Mouse (Mus musculus) lung, adult 2 months (tissue): ENCODE results near the gene Cep126. TPM values are rescaled to one million over a fixed set of nuclear protein-coding genes. Genes with fewer than 3 reads are reported as not detected.

Source experiments
- DNase-seq: peaks from one replicate; pipeline ENCODE4 v3.0.0; 2022
- H3K4me1 ChIP-seq: fragments of 200-500 bp; 2 replicates; pipeline ENCODE4 v1.6.1; 2011; ENCODE audit warnings: low read length; ENCODE audit not compliant: control insufficient read depth, insufficient read depth
- H3K4me3 ChIP-seq: fragments of 200-500 bp; replicated peaks from 2 replicates; pipeline ENCODE3; 2011; ENCODE audit warnings: low read depth, mild to moderate bottlenecking, control low read depth, low read length; ENCODE audit errors: extremely low read depth
- CTCF ChIP-seq: fragments of 200-500 bp; IDR thresholded peaks from 2 replicates; pipeline ENCODE4 v1.5.1; 2011; ENCODE audit warnings: mild to moderate bottlenecking, low read length, control low read depth; ENCODE audit not compliant: insufficient read depth
- POLR2A ChIP-seq: fragments of 200-500 bp; IDR thresholded peaks from 2 replicates; pipeline ENCODE4 v1.6.1; 2011; ENCODE audit warnings: low read depth, mild to moderate bottlenecking, control low read depth, low read length, borderline replicate concordance; ENCODE audit errors: extremely low read depth
- WGBS: fragments of 180-500 bp; shearing (Covaris S2); methylation state at CpG from one replicate; pipeline ENCODE4 v1.1.7; 2018; 5-methylcytosine and 5-hydroxymethylcytosine counted together
- polyA plus RNA-seq: library from polyadenylated mRNA; depleted of rRNA; stranded (reverse); fragments of >200 nt; gene quantifications from 2 replicates; pipeline ENCODE4 v1.2.3, GENCODE M21; 2012

The Cep126 gene
- polyA plus RNA-seq, 1 experiment: 3.6 TPM

DNA sequence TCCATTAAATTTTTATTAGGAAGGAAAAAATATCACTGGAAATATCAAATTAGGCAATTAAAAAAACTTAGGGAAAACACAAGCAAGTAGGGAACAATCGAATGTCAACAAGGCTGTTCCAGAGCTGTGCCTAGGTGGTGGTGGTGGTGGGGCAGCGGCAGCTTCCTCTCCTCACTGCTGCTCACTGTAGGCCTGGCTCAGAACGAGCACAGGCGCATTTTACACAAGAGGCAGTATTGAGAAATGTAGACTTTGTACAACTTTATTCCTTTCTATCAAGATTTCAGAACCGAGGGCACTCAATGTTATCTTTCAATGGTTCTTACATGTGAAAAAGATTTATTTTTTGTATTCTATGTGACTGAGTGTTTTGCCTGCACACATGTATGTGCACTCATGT is 55.2 kb downstream of the Cep126 start:
- 76% methylated on average over 5 of the region's 5 CpGs for WGBS

DNA sequence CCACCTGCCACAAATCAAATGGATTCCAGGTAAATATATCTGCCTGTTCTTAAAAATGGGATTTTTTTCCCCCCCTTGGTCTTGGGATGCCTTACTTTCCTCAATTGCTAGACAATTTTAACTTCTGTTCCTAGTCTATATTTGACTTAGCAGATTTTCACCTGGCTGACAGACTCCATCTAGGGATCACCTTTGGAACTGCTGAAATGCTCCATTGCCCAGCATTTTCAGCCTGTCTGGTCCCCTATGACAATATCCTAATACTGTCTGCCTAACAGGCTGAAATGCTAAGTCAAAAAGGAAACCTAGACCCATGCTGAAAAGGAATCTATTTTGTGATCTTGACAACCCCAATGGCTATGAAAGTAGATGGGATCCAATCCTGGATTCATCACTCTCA is 59.7 kb downstream of the Cep126 start:
- DNase-seq: no peak
- H3K4me3 ChIP-seq: no peak overlapping the region
- H3K4me1 ChIP-seq: no peaks in the 10 kb centered on the region
- TF ChIP-seq CTCF (0 out of 2 replicates have a peak, but pooled peaks have one; percentile 12), POLR2A (no peak)

More for the DNA sequence above, 55.2 kb downstream of the Cep126 start:
- H3K4me3 ChIP-seq: no peak overlapping the region
- no peak for TF ChIP-seq CTCF
- no peak for TF ChIP-seq POLR2A
- DNase-seq: no peak
- H3K4me1 ChIP-seq: no peaks in the 10 kb centered on the region

DNA sequence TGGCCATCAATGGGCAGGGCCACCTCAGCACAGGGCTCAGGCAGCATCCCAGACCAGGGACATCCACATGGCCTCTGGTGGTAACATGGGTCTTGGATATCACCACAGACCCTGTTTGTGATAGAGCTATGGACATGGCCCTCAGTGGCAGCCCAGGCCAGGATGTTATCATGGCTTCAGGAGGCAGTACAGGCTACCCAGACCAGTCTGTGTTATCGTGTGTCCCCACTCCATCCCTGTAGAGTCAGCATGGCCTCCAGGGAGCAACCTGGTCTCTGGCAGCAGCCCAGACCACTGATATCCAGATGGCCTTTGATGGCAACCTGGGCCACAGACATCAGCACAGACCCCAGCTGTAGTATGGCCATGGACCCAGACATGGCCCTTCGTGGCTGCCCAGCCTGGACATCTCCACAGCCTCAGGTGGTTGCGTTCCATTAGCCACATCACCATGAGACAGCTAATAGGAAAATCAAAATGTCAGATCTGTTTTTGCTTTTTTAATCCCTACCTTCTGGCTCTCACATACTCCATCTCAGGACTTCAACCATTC is 60.8 kb downstream of the Cep126 start:
- TF ChIP-seq CTCF (no peak), POLR2A (no peak)
- WGBS: 91% methylated on average over 3 of the region's 3 CpGs
- no peaks in the 10 kb centered on the region for H3K4me1 ChIP-seq

DNA sequence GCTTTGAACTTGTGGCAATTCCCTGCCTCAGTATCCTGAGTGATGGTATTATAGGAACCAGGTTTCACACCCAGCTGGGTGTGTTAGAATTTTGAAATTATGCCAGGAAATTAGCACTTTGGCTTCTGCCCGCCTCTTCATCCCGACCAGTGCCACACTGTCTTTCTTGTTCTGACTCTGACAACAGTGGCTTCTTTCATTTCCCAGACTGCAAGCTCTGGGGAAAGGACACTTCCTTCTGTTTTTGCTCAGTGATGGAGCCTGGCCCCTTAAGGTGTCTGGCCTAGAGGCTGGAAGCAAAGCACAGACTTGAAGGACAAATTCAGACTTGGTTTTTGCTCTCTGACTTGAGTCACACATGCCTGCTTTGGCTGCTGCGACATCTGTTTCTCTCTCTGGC is 74.5 kb downstream of the Cep126 start:
- DNase-seq: no peak
- Histone ChIP-seq H3K4me1 (no peaks in the 10 kb centered on the region), H3K4me3 (no peak overlapping the region)
- 65% methylated on average over 3 of the region's 3 CpGs for WGBS
- no peak for TF ChIP-seq CTCF
- no peak for TF ChIP-seq POLR2A

More for the DNA sequence above, 60.8 kb downstream of the Cep126 start:
- no peak overlapping the region for H3K4me3 ChIP-seq
- DNase-seq: no peak

DNA sequence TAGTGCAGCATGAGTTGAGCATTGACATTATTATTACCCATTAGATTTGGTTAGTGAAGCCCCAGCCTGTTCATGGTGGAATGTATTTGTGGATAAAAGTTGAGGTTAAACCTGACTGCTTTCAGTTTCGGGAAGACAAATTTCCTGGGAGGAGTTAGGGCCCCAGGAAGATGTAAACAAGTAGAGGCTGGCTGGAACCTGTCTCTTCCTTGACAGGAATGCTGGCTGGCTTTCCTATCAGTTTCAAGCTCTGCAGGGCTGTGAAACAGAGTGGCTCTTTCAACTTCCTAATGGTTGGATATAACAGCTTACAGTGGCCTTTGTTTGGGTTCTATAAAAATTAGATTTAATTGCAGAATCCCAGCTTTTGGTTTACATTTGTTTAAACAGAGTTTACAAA is 79.3 kb downstream of the Cep126 start:
- no peak for DNase-seq
- H3K4me3 ChIP-seq: no peak overlapping the region
- WGBS: 9% methylated on average over 1 of the region's 1 CpGs
- no peaks in the 10 kb centered on the region for H3K4me1 ChIP-seq
- TF ChIP-seq POLR2A: no peak
- TF ChIP-seq CTCF: no peak

DNA sequence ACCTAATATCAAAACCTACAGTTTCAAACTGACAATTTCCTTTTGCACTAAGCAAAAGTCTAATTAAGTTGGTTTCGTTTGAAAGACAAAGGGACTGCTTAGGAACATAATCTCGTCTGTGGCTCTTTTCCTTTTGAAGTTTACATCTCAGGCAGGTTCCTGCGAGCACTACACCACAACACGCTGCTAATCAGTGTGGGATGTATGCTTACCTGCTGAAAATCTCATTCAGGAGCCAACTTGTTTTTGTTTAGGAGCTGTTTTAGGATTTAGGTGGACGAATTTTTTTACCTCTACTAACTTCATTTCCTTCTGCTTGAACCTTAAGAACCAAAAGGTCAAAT is 91.1 kb downstream of the Cep126 start:
- WGBS: 5% methylated on average over 5 of the region's 5 CpGs
- DNase-seq: no peak
- no peaks in the 10 kb centered on the region for H3K4me1 ChIP-seq
- TF ChIP-seq POLR2A: no peak
- TF ChIP-seq CTCF: no peak
- peak overlapping the region; percentile 88 for H3K4me3 ChIP-seq

DNA sequence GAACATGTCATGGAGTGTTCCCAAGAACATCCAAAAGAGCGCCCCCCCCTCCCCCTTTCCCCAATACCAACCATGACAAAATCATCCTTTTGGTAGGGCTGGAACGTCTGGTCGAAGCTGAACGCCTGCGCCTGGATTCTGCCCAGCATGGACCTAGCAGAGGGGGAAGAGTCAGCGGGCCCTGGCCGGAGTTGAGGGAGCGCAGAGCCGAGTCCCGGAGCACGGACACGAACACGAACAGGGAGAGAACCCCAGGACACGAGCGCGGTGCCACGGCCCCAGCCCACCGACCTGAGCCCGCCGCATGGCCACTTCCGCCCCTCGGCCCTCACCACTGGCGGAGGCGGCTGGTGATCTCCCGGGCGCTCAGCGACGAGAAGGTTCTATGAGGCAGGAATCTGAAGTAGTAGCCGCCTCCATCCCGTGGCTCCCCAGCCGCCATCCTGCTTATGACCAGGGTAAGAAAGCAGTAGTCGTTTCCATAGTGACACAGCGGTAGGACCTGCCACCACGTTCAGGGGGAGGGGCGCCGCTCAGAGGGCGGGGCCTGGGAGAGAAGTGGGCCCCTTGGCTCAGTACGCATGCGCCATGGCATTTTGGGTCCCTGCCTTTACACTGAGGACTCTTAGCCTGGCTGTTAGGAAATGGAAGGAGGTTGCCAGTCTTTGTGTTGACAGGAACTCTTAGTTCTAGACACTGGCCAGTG is 91.6 kb downstream of the Cep126 start, which contains the start of gene Cfap300:
Gene Cfap300, minus strand, starts transcription at position 486 of the 706 bp plus-strand sequence.
- under 1% methylated on average over 39 of the region's 39 CpGs for WGBS
- Histone ChIP-seq H3K4me1 (no peaks in the 10 kb centered on the region), H3K4me3 (peak within 1 kb of the TSS; percentile 88)
- TF ChIP-seq POLR2A (peak; percentile 70; the same call in 1 of the 2 replicates), CTCF (no peak)
- peak; percentile 95 for DNase-seq

DNA sequence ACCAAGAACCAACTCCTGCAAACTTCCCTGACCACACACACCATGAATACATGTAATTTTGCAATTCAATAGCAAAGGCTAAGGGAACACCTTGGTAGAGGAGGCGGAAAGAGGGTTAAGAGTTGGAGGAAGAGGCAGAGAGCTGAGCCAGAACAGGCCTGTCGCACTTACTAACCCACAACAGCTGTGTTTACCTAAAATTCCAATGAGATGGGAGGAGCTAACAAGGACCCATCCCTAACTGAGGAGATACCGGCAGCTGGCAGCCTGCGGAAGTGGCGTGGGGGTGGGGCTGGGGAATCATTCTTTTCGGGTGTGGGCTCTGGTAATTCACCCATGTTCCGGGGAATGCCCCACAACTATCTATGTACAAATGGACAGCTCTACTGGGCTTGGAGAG is 98.5 kb downstream of the Cep126 start:
- Histone ChIP-seq H3K4me1 (no peaks in the 10 kb centered on the region; the same call in 1 of the 2 replicates), H3K4me3 (no peak overlapping the region)
- no peak for TF ChIP-seq POLR2A
- TF ChIP-seq CTCF: no peak
- WGBS: 18% methylated on average over 7 of the region's 7 CpGs
- peak; percentile 14 for DNase-seq

DNA sequence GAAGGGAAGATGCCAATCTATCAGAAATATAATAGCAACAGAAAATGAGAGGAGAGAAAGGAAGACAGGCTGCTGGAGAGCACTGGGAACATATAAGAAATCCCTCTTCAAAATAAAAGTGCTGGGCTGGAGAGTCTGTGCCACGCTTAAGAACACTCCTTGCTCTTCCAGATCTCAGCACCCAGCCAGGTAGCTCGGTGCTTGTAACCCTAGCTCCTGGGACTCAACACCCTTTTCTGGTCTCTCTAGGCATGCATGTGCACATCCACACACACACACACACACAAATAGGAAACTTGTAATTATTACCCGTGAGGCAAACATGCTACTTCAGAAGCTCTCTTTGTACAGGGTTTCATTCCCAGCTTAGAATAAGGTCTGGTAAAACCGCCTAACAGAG is 99.0 kb downstream of the Cep126 start:
- DNase-seq: no peak
- 46% methylated on average over 4 of the region's 4 CpGs for WGBS
- TF ChIP-seq CTCF (no peak), POLR2A (no peak)
- Histone ChIP-seq H3K4me1 (no peaks in the 10 kb centered on the region; the same call in 1 of the 2 replicates), H3K4me3 (no peak overlapping the region)

DNA sequence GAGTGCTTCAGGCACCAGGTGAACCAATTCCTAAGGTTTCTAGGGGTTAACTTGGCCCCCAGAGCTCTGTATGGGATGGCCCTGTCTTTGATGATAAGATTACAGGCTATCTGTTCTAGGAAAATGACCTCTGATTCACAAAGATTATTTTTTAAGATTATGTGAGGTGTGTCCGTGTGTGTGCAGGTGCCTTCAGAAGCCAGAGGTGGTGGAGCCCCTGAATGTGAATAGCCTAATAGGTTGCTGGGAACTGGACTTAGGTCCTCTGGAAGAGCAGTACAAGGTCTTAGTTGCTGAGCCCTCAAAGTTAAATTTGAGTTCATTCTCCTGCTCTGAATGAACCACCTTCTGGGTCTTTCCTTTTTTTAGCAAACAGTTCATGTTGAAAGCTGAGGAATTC is 100.0 kb downstream of the Cep126 start:
- TF ChIP-seq CTCF (no peak), POLR2A (no peak)
- no peak for DNase-seq
- Histone ChIP-seq H3K4me1 (no peaks in the 10 kb centered on the region; the same call in 1 of the 2 replicates), H3K4me3 (no peak overlapping the region)
- 74% methylated on average over 1 of the region's 1 CpGs for WGBS
